Mouse (Mus musculus) liver, embryonic 12.5 days (tissue): Measurements from ENCODE around the gene Gm49318. TPM values are rescaled to one million over a fixed set of nuclear protein-coding genes. Genes with fewer than 3 reads are reported as not detected.
A peak's percentile ranks its signal among the peaks of the same experiment; 100 is the strongest.

Source experiments
- ATAC-seq: fragments of 200-750 bp; cut with Nextera tagmentation; 2 replicates; pipeline ENCODE4 v1.8.0; 2017; ENCODE audit warnings: moderate number of reproducible peaks, mild to moderate bottlenecking, moderate library complexity
- H3K27ac ChIP-seq: fragments of 300-500 bp; sonication (generic); 2 replicates; pipeline ENCODE4 v1.5.1; 2016; ENCODE audit warnings: mild to moderate bottlenecking
- H3K27me3 ChIP-seq: fragments of 300-500 bp; sonication (generic); replicated peaks from 2 replicates; pipeline ENCODE4 v1.6.1; 2016; ENCODE audit warnings: mild to moderate bottlenecking, moderate library complexity
- H3K36me3 ChIP-seq: fragments of 300-500 bp; sonication (generic); 2 replicates; pipeline ENCODE4 v1.6.1; 2016; ENCODE audit warnings: mild to moderate bottlenecking, moderate library complexity
- H3K4me1 ChIP-seq: fragments of 300-500 bp; sonication (generic); 2 replicates; pipeline ENCODE4 v1.6.1; 2016
- H3K4me2 ChIP-seq: fragments of 300-500 bp; sonication (generic); 2 replicates; pipeline ENCODE4 v1.6.1; 2016; ENCODE audit warnings: mild to moderate bottlenecking, moderate library complexity
- H3K4me3 ChIP-seq: fragments of 300-500 bp; sonication (generic); 2 replicates; pipeline ENCODE4 v1.5.1; 2016; ENCODE audit warnings: mild to moderate bottlenecking, moderate library complexity
- H3K9ac ChIP-seq: fragments of 300-500 bp; sonication (generic); 2 replicates; pipeline ENCODE4 v1.6.1; 2016; ENCODE audit warnings: mild to moderate bottlenecking, moderate library complexity
- H3K9me3 ChIP-seq: fragments of 300-500 bp; sonication (generic); replicated peaks from 2 replicates; pipeline ENCODE4 v1.6.1; 2016; ENCODE audit warnings: mild to moderate bottlenecking, moderate library complexity
- WGBS: fragments of 180-500 bp; shearing (Covaris S2); methylation state at CpG from one replicate; pipeline ENCODE4 v1.1.7; 2016; ENCODE audit not compliant: insufficient replicate concordance; 5-methylcytosine and 5-hydroxymethylcytosine counted together
- polyA plus RNA-seq: library from polyadenylated mRNA; unstranded; fragments of >200 nt; fragmentation: Nextera tagmentation; extraction: Ambion mirVana; gene quantifications from 2 replicates; pipeline ENCODE4 v1.2.1, GENCODE M21; 2016

Gm49318 gene
- polyA plus RNA-seq, 1 experiment from 2014 or later, result not detected

DNA sequence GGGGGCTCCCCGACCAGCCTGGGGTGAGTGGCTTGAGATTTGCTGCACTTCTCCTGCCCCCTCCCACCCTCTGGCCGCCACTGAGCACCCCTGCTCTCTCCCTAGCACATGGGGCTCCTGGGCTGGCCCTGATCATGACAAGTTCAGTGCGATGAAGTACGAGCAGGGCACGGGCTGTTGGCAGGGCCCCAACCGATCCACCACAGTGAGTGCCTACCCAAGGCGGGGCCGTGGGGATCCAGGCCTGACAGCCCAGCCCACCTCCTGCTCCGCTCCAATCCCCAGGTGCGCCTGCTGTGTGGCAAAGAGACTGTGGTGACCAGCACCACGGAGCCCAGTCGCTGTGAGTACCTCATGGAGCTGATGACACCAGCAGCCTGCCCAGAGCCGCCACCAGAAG, 58.3 kb downstream of the Gm49318 start:
- H3K9me3 ChIP-seq, result no peaks in the 10 kb centered on the region
- H3K9ac ChIP-seq, result no peak overlapping the region
- peaks cover 72% of the 10 kb centered on the region for H3K36me3 ChIP-seq
- no peak for ATAC-seq
- no peak overlapping the region for H3K4me2 ChIP-seq
- H3K27ac ChIP-seq, result no peak overlapping the region
- no peaks in the 10 kb centered on the region for H3K4me1 ChIP-seq
- 87% methylated on average over 13 of the region's 13 CpGs for WGBS
- H3K27me3 ChIP-seq, result no peaks in the 10 kb centered on the region
- no peak overlapping the region for H3K4me3 ChIP-seq

DNA sequence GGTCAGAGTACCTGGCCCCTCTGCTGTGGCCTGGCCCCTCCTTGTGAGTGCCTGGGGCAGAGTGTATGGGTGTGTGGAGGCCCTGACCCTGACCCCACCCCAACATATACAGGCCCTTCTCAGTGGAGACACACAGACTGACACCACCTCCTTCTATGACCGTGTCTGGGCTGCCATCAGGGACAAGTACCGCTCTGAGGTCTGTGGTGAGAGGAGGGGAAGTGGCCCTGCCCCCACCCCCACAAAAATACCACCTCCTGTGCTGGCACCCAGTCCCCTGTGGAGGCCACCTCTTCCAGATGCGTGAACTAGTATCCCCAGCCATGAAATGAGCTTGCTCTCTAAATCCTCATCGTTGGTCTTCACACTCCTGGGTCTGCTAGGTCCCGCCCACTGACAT, 60.0 kb downstream of the Gm49318 start:
- peak; percentile 21; the same call in 1 of the 2 replicates for ATAC-seq
- H3K9me3 ChIP-seq, result no peaks in the 10 kb centered on the region
- H3K4me3 ChIP-seq, result no peak overlapping the region
- H3K9ac ChIP-seq, result no peak overlapping the region
- H3K27ac ChIP-seq, result no peak overlapping the region
- H3K36me3 ChIP-seq, result peaks cover 88% of the 10 kb centered on the region
- H3K27me3 ChIP-seq, result no peaks in the 10 kb centered on the region
- H3K4me2 ChIP-seq, result no peak overlapping the region
- H3K4me1 ChIP-seq, result no peaks in the 10 kb centered on the region
- 63% methylated on average over 5 of the region's 5 CpGs for WGBS

DNA sequence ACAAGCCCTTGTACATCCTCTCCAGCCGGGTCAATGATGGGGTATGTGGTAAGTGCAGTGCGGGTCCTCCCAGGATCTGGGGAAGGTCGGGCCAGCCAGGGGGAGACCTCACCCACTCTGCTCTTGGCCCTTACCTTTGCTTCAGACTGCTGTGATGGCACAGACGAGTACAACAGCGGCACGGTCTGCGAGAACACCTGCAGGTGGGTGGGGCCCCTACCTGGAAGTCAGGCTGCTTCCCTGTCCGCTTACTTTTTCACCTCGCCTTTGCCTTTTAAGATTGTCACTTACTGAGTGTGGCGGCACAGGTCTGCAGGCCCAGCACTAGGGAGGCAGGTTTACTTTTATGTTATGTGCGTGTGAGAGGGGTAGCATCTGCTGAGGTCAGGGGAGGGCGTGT, 66.5 kb downstream of the Gm49318 start:
- no peaks in the 10 kb centered on the region for H3K9me3 ChIP-seq
- no peak for ATAC-seq
- no peak overlapping the region for H3K9ac ChIP-seq
- H3K4me3 ChIP-seq, result no peak overlapping the region
- peaks cover 31% of the 10 kb centered on the region for H3K4me1 ChIP-seq
- peaks cover 59% of the 10 kb centered on the region for H3K36me3 ChIP-seq
- H3K27me3 ChIP-seq, result peaks cover 14% of the 10 kb centered on the region
- WGBS, result 86% methylated on average over 12 of the region's 12 CpGs
- peak overlapping the region; percentile 92 for H3K4me2 ChIP-seq
- H3K27ac ChIP-seq, result no peak overlapping the region

DNA sequence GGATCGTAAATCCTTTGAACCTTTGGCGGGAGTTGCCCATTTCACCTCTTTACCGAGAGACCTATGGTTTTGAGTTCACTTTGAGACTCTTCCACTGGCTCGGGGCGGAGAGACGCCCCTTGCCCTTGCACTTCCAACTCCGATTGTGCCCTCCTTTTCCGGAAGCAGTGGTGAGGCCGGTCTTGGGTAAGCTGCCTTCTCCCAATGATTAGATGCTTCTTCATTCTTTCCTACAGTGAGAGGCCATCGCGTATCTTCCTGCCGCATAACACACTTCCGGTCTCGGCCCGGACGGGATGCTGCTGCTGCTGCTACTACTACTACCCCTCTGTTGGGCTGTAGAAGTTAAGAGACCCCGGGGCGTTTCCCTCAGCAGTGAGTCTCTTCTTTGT, 67.9 kb downstream of the Gm49318 start:
- peak; percentile 11 for ATAC-seq
- WGBS, result under 1% methylated on average over 18 of the region's 18 CpGs
- Histone ChIP-seq H3K27me3 (peaks cover 27% of the 10 kb centered on the region), H3K27ac (peak overlapping the region; percentile 77), H3K4me2 (peak overlapping the region; percentile 92), H3K9me3 (no peaks in the 10 kb centered on the region), H3K4me3 (peak overlapping the region; percentile 78), H3K9ac (peak overlapping the region; percentile 68), H3K36me3 (peaks cover 45% of the 10 kb centered on the region), H3K4me1 (peaks cover 31% of the 10 kb centered on the region)

DNA sequence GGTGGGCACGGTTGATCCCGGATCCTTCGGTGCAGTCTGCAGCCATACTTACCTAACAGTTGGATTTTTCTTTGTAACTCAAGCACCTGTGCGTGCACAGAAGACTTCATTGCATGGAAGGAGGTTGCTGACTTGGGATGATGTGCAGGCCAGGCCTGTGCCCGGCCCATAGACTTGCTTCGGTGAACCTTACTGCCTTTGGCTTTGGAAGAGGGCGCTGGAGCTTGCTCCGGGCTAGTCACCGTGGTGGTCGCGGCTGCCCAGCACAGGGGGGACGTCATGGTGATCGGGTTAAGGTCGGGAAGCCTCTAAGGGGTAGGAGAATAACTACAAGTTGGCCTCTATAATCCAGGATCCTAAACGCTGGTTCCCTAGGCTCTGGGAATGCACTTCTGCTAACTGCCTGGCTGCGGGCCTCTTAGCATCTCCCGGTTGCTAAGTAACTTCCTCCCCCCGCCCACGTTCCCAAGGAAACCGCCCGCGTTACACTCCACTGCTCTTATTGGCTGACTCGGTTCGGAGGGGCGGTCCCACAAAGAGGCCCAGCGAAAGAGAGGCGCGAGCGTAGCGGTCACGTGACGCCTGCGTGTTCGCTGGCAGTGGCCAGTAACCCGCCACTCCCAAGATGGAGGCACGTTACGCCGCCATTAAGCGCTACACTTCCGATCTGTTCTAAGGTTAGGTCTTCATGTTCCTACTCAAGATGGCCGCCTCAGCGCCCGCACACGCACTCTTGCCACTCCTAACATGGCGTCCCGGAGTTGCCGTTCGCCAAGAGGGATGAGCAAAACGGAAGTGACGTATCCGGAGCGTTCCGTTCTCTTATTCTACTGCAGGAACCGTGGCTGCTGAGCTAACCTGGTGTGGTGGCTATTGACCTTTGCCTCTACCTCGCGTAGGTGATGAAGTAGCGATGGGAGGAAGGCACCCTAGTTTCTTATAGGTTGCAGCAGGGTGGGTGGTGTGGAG, 68.6 kb downstream of the Gm49318 start, which contains the start of the genes Ccdc151 and Prkcsh:
Gene Ccdc151 (minus strand): TSS at position 441 of the 969 bp plus-strand sequence.
Gene Prkcsh (plus strand): TSS at position 613 of the 969 bp plus-strand sequence.
- Histone ChIP-seq H3K9ac (peak within 1 kb of the TSS; percentile 68), H3K27ac (peak within 1 kb of the TSS; percentile 77), H3K4me2 (peak within 1 kb of the TSS; percentile 92), H3K9me3 (no peaks in the 10 kb centered on the region), H3K27me3 (peaks cover 34% of the 10 kb centered on the region), H3K4me3 (peak within 1 kb of the TSS; percentile 78), H3K36me3 (peaks cover 38% of the 10 kb centered on the region), H3K4me1 (peaks cover 31% of the 10 kb centered on the region)
- 7% methylated on average over 57 of the region's 57 CpGs for WGBS
- ATAC-seq, result peak; percentile 99

DNA sequence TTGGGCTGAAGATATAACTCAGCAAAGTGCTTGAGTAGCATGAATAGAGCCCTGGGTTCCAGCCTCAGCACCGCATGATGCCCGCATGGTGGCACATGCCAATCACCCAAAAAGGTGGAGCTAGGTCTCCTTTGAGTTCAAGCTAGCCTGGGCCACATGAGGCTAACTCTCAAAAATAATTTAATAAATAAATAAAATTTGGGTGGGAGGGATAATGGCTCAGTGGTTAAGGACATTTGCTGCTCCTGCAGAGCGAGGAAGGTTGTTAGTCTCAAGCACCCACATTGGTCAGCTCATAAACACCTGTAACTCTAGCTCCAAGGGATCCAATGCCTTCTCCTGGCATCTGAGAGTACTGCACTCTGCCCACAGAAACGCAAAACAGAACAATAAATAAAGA, 69.4 kb downstream of the Gm49318 start:
- WGBS, result 82% methylated on average over 4 of the region's 4 CpGs
- Histone ChIP-seq H3K4me1 (peaks cover 31% of the 10 kb centered on the region), H3K4me2 (no peak overlapping the region)

DNA sequence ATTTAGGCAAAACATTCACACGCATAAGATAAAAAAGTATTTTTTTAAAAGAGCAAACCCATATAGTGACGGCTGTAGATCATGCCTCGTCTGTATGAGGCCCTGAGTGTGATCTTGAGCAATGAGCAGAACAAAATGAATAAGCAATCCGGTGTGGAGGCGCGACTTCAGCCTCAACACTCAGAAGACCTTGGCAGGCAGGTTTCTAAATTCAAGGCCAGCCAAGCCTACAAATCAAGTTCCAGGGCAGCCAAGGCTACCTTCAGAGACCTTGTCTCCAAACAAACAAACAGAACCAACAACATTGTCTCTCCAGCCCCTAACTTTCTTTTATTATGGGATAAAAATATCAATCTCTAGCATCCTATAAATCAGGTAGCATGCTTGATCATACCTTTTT, 70.8 kb downstream of the Gm49318 start:
- no peak overlapping the region for H3K27ac ChIP-seq
- no peak for ATAC-seq

More for the DNA sequence above, 69.4 kb downstream of the Gm49318 start:
- Histone ChIP-seq H3K9ac (no peak overlapping the region), H3K9me3 (no peaks in the 10 kb centered on the region), H3K27me3 (peaks cover 42% of the 10 kb centered on the region), H3K27ac (no peak overlapping the region), H3K36me3 (peaks cover 30% of the 10 kb centered on the region), H3K4me3 (no peak overlapping the region)
- ATAC-seq, result no peak

DNA sequence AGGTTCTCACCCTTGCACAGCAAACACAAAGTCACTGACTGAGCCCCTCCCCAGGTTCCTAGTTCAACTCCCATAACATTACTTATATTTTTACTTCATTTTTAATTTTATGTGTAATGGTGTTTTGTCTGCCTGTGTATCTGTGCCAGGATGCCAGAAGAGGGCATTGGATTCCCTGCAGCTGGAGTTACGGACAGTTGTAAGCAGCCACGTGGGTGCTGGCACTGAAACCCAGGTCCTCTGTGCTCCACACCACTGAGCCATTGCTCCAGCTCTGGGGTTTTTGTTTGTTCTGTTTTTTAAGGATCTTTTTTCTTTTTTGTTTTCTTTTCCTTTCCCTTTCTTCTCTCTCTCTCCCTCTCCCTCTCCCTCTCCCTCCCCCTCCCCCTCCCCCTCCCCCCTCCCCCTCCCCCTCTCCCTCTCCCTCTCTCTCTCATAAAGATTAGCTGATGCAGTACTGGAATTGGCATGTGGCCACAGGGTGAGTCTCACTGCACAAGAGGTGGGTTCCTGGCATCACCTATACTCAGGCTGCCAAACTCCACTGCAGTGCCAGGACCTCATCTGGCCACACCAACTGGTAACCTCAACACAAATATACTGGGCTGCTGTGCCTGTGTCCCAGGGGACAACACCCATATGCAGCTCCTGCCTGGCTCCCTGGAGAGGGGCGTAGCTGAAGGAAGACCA, 74.7 kb downstream of the Gm49318 start:
- Histone ChIP-seq H3K4me3 (no peak overlapping the region), H3K9me3 (peaks cover 6% of the 10 kb centered on the region; the same call in 1 of the 2 replicates), H3K36me3 (no peaks in the 10 kb centered on the region), H3K27ac (no peak overlapping the region), H3K27me3 (peaks cover 92% of the 10 kb centered on the region), H3K4me2 (no peak overlapping the region), H3K4me1 (0 out of 2 replicates have a peak, but pooled peaks cover 1% of the 10 kb centered on the region), H3K9ac (no peak overlapping the region)
- no peak for ATAC-seq
- WGBS, result 67% methylated on average over 3 of the region's 3 CpGs

More for the DNA sequence above, 70.8 kb downstream of the Gm49318 start:
- no peak overlapping the region for H3K4me3 ChIP-seq
- H3K4me1 ChIP-seq, result peaks cover 28% of the 10 kb centered on the region
- H3K9ac ChIP-seq, result no peak overlapping the region
- 77% methylated on average over 6 of the region's 6 CpGs for WGBS
- H3K36me3 ChIP-seq, result peaks cover 16% of the 10 kb centered on the region
- no peak overlapping the region for H3K4me2 ChIP-seq
- peaks cover 53% of the 10 kb centered on the region for H3K27me3 ChIP-seq
- H3K9me3 ChIP-seq, result peaks cover 6% of the 10 kb centered on the region; the same call in 1 of the 2 replicates

DNA sequence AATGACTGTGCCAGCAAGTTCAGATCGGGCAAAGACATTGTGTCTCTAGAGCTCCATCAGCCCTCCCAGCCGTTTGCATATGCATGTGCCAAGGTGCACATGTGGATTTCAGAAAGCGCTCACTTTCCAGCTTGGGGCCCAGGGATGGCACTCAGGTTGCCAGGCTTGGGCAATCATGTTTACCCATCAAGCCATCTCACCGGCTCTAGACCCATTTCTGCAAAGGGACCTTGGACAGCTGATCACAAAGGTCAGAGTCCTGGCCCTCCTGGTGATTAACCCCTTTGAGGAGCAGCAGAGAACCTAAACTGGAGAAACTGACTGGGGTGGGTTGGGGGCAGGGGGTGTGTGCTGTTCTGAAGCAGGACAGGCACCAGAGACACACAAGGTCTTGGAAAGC, 78.8 kb downstream of the Gm49318 start:
- Histone ChIP-seq H3K9ac (no peak overlapping the region), H3K4me2 (no peak overlapping the region), H3K36me3 (no peaks in the 10 kb centered on the region), H3K4me1 (peaks cover 18% of the 10 kb centered on the region), H3K27ac (no peak overlapping the region), H3K27me3 (peaks cover 97% of the 10 kb centered on the region), H3K9me3 (peaks cover 6% of the 10 kb centered on the region; the same call in 1 of the 2 replicates), H3K4me3 (no peak overlapping the region)
- WGBS, result 68% methylated on average over 4 of the region's 4 CpGs
- ATAC-seq, result no peak

DNA sequence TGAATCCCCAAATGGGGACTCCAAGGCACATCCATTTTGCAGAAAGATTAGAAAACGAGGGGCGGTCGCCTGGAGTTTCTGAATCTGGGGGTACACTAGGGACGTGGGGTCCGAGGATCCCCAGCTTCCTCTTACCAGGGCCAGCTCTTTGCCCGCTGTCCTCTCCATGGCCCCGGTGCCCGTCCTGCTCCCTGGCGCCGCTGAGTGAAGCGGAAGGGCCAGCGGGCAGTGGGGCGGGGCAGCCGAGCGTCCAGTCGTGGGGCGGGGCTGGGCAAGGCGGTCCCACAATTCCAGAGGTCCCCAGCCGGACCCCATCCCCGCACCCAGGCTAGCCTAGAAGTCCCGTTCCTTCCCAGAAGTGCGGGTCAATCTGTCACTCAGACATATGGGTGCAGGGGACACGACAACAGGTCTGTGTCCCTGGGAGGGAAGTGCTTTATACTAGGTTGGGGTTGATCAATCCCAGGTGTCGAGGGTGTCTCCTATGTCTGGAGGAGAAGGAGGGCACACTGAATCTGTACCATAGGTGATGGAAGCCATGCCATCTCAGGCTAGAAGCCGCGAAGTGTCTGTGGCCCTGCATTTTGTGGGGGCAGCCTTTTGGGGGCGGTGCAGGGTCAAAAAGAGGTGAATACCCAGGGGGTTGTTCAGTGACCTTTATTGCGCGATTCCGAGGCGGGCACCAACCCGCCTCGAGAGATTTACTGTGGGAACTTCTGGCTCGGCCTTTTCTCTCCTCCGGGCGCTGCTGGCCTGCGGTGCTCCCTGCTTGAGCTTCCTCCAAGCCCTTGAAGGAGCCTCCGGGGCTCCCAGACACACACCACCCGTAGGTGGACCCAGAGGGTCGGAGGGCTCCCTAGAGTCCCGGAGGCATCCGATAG, 81.6 kb downstream of the Gm49318 start, which contains the start of gene Rgl3:
Gene Rgl3 (minus strand): TSS at position 217 of the 881 bp plus-strand sequence.
- Histone ChIP-seq H3K4me2 (peak within 1 kb of the TSS; percentile 54), H3K27me3 (peaks cover 100% of the 10 kb centered on the region), H3K9me3 (no peaks in the 10 kb centered on the region), H3K27ac (no peak within 1 kb of the TSS), H3K4me3 (peak within 1 kb of the TSS; percentile 42), H3K9ac (no peak within 1 kb of the TSS), H3K4me1 (peaks cover 18% of the 10 kb centered on the region), H3K36me3 (no peaks in the 10 kb centered on the region)
- WGBS, result 3% methylated on average over 41 of the region's 42 CpGs
- no peak for ATAC-seq

DNA sequence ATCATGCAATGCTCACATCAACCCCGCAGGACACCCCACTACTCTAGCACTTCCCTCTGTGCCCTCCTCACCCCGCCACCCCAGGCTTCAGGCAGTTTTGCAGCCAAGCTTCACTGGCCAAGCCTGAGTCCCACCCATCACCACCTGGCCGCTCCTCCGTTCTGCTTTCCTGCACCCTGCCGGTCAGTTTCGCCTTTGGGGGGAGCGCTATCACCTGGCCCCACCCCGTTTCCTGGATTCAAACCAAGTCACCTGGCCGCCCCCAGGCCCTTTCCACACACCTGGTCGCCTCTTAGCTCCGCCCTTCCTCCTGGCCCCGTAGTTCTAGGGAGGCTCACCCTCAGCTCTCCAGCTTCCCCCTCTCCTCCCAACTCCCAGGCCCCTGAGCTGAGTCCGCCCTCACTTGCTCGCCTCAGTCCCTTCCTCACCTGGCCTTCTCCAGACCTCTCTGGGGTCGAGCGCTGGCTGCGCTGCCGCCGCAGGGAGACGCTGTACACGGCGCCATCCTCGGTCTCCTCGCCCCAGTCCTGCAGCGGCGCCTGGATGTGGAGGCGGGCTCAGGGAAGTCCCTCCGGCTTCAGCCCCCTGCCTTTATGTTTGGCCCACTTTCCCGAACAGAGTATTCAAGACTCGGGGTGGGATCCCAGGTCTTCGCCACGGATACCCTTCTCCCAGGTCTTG, 82.5 kb downstream of the Gm49318 start:
- no peak for ATAC-seq
- Histone ChIP-seq H3K4me1 (peaks cover 18% of the 10 kb centered on the region), H3K9ac (no peak overlapping the region), H3K4me3 (peak overlapping the region; percentile 42), H3K27ac (no peak overlapping the region), H3K27me3 (peaks cover 100% of the 10 kb centered on the region), H3K36me3 (no peaks in the 10 kb centered on the region), H3K4me2 (peak overlapping the region; percentile 54), H3K9me3 (no peaks in the 10 kb centered on the region)
- 3% methylated on average over 32 of the region's 32 CpGs for WGBS
